Mouse (Mus musculus) MEL (cell line): ENCODE results near the gene Gabarapl2. TPM values are rescaled to one million over a fixed set of nuclear protein-coding genes. Genes with fewer than 3 reads are reported as not detected.

Experiments used
- DNase-seq: peaks from one replicate; pipeline ENCODE4 v3.0.0; 2011; ENCODE audit warnings: low read depth, low spot score
- H3K27ac ChIP-seq: 2 replicates; pipeline ENCODE4 v1.5.1; 2012; ENCODE audit warnings: low read depth, mild to moderate bottlenecking, control low read depth, low read length, moderate library complexity; ENCODE audit not compliant: control insufficient read depth
- H3K27me3 ChIP-seq, 2 experiments: fragments of 150-350 bp in 1 of 2; sonication (generic) in 1 of 2; 2 replicates each; pipeline ENCODE4 v1.6.1; 2012; ENCODE audit warnings: low read length in 2 of 2, mild to moderate bottlenecking in 2 of 2, improper control_type of control experiment in 1 of 2, moderate library complexity in 1 of 2; ENCODE audit not compliant: insufficient read depth in 2 of 2, control insufficient read depth in 1 of 2
- H3K36me3 ChIP-seq, 2 experiments: 2 replicates each; pipeline ENCODE4 v1.6.1; 2012 to 2014; ENCODE audit warnings: low read length in 2 of 2, improper control_type of control experiment in 1 of 2, inconsistent platforms in 1 of 2, mild to moderate bottlenecking in 1 of 2; ENCODE audit not compliant: insufficient read depth in 2 of 2, control insufficient read depth in 1 of 2
- H3K4me1 ChIP-seq, 2 experiments: fragments of 150-350 bp in 1 of 2; sonication (generic) in 1 of 2; 2 replicates each; pipeline ENCODE4 v1.6.1; 2012; ENCODE audit warnings: low read length in 2 of 2, improper control_type of control experiment in 1 of 2, mild to moderate bottlenecking in 1 of 2; ENCODE audit not compliant: insufficient read depth in 2 of 2, control insufficient read depth in 1 of 2
- H3K4me3 ChIP-seq, 2 experiments: fragments of 150-350 bp in 1 of 2; sonication (generic) in 1 of 2; 2 replicates each; pipeline ENCODE4 v1.5.1; 2012; ENCODE audit warnings: low read depth in 2 of 2, low read length in 2 of 2, mild to moderate bottlenecking in 2 of 2, moderate library complexity in 2 of 2, control low read depth in 1 of 2, improper control_type of control experiment in 1 of 2; ENCODE audit not compliant: control insufficient read depth in 1 of 2, insufficient read depth in 1 of 2
- H3K79me2 ChIP-seq: 2 replicates; pipeline ENCODE4 v1.6.1; 2012; ENCODE audit warnings: mild to moderate bottlenecking, low read length, moderate library complexity; ENCODE audit not compliant: control insufficient read depth, poor library complexity, insufficient read depth
- H3K9ac ChIP-seq: 2 replicates; pipeline ENCODE4 v1.6.1; 2012; ENCODE audit warnings: low read depth, mild to moderate bottlenecking, control low read depth, low read length, moderate library complexity; ENCODE audit not compliant: control insufficient read depth, poor library complexity, severe bottlenecking
- H3K9me3 ChIP-seq: fragments of 150-350 bp; sonication (generic); replicated peaks from 2 replicates; pipeline ENCODE4 v1.6.1; 2012; ENCODE audit warnings: mild to moderate bottlenecking, low read length, improper control_type of control experiment, moderate library complexity; ENCODE audit not compliant: insufficient read depth
- ELF1 ChIP-seq: IDR thresholded peaks from 2 replicates; pipeline ENCODE4 v1.6.1; 2014; ENCODE audit warnings: low read depth, mild to moderate bottlenecking, inconsistent platforms, low read length, improper control_type of control experiment, moderate library complexity
- ETS1 ChIP-seq: IDR thresholded peaks from 2 replicates; pipeline ENCODE4 v1.6.1; 2012; ENCODE audit warnings: low read depth, mild to moderate bottlenecking, inconsistent platforms, low read length, improper control_type of control experiment, moderate library complexity
- GABPA ChIP-seq: IDR thresholded peaks from 2 replicates; pipeline ENCODE4 v1.6.1; 2012; ENCODE audit warnings: low read depth, mild to moderate bottlenecking, inconsistent platforms, low read length, improper control_type of control experiment, moderate library complexity
- KAT2A ChIP-seq: conservative IDR thresholded peaks from 2 replicates; pipeline ENCODE4 v1.6.1; 2012; ENCODE audit warnings: low read depth, low read length, improper control_type of control experiment, inconsistent platforms
- MAFK ChIP-seq: IDR thresholded peaks from 2 replicates; pipeline ENCODE4 v1.6.1; 2011; ENCODE audit warnings: low read depth, mild to moderate bottlenecking, low read length, improper control_type of control experiment, borderline replicate concordance
- MAX ChIP-seq: IDR thresholded peaks from 2 replicates; pipeline ENCODE4 v1.6.1; 2011; ENCODE audit warnings: low read length, improper control_type of control experiment
- MEF2A ChIP-seq: IDR thresholded peaks from 2 replicates; pipeline ENCODE4 v1.6.1; 2014; ENCODE audit warnings: low read depth, mild to moderate bottlenecking, inconsistent platforms, low read length, improper control_type of control experiment; ENCODE audit not compliant: poor library complexity, insufficient replicate concordance, severe bottlenecking; ENCODE audit errors: extremely low read depth
- MYB ChIP-seq: IDR thresholded peaks from 2 replicates; pipeline ENCODE4 v1.6.1; 2011; ENCODE audit warnings: mild to moderate bottlenecking, low read depth, low read length, improper control_type of control experiment
- MYC ChIP-seq: IDR thresholded peaks from 2 replicates; pipeline ENCODE4 v1.6.1; 2011; ENCODE audit warnings: low read depth, mild to moderate bottlenecking, low read length, improper control_type of control experiment, moderate library complexity
- NELFE ChIP-seq: IDR thresholded peaks from 2 replicates; pipeline ENCODE4 v1.6.1; 2011; ENCODE audit warnings: low read depth, low read length, improper control_type of control experiment
- NRF1 ChIP-seq: IDR thresholded peaks from 2 replicates; pipeline ENCODE4 v1.6.1; 2014; ENCODE audit warnings: low read depth, mild to moderate bottlenecking, inconsistent platforms, low read length, improper control_type of control experiment, moderate library complexity; ENCODE audit not compliant: poor library complexity, insufficient read depth, severe bottlenecking
- POLR2A ChIP-seq, 2 experiments: IDR thresholded peaks; 2 replicates each; pipeline ENCODE4 v1.6.1; 2011 to 2012; ENCODE audit warnings: low read length in 2 of 2, mild to moderate bottlenecking in 2 of 2, control low read depth in 1 of 2, improper control_type of control experiment in 1 of 2, low read depth in 1 of 2, moderate library complexity in 1 of 2; ENCODE audit not compliant: control insufficient read depth in 1 of 2, insufficient read depth in 1 of 2, poor library complexity in 1 of 2
- POLR2AphosphoS2 ChIP-seq: IDR thresholded peaks from 2 replicates; pipeline ENCODE4 v1.6.1; 2011; ENCODE audit warnings: low read length, improper control_type of control experiment
- POLR2AphosphoS5 ChIP-seq: IDR thresholded peaks from 2 replicates; pipeline ENCODE4 v1.6.1; 2012; ENCODE audit warnings: low read depth, borderline replicate concordance, mild to moderate bottlenecking, inconsistent platforms, low read length, moderate library complexity, mixed read lengths
- RAD21 ChIP-seq: IDR thresholded peaks from 2 replicates; pipeline ENCODE4 v1.6.1; 2011; ENCODE audit warnings: mild to moderate bottlenecking, low read depth, low read length, improper control_type of control experiment
- SMC3 ChIP-seq: IDR thresholded peaks from 2 replicates; pipeline ENCODE4 v1.6.1; 2011; ENCODE audit warnings: low read depth, low read length, improper control_type of control experiment
- TAL1 ChIP-seq: IDR thresholded peaks from 2 replicates; pipeline ENCODE4 v1.6.1; 2012; ENCODE audit warnings: mild to moderate bottlenecking, inconsistent platforms, low read length, moderate library complexity, mixed read lengths
- TCF12 ChIP-seq: IDR thresholded peaks from 2 replicates; pipeline ENCODE4 v1.6.1; 2014; ENCODE audit warnings: low read depth, mild to moderate bottlenecking, inconsistent platforms, low read length, improper control_type of control experiment, moderate library complexity
- UBTF ChIP-seq: IDR thresholded peaks from 2 replicates; pipeline ENCODE4 v1.6.1; 2012; ENCODE audit warnings: low read depth, mild to moderate bottlenecking, inconsistent platforms, low read length, improper control_type of control experiment, moderate library complexity, borderline replicate concordance; ENCODE audit not compliant: insufficient read depth
- ZC3H11A ChIP-seq: IDR thresholded peaks from 2 replicates; pipeline ENCODE4 v1.6.1; 2012; ENCODE audit warnings: low read depth, mild to moderate bottlenecking, inconsistent platforms, low read length, improper control_type of control experiment
- ZKSCAN1 ChIP-seq: IDR thresholded peaks from 2 replicates; pipeline ENCODE4 v1.6.1; 2012; ENCODE audit warnings: low read depth, mild to moderate bottlenecking, inconsistent platforms, low read length, improper control_type of control experiment, moderate library complexity
- ZNF384 ChIP-seq: IDR thresholded peaks from 2 replicates; pipeline ENCODE4 v1.6.1; 2012; ENCODE audit warnings: low read depth, mild to moderate bottlenecking, inconsistent platforms, low read length, improper control_type of control experiment
- polyA plus RNA-seq, 2 experiments: library from polyadenylated mRNA; stranded (reverse) in 1 of 2; unstranded in 1 of 2; fragments of >175 nt in 1 of 2; fragments of >200 nt in 1 of 2; gene quantifications; 2 replicates each; pipeline versions ENCODE4 v1.2.1 to v1.2.4; 2012; ENCODE audit warnings: low replicate concordance in 2 of 2, low read depth in 1 of 2; ENCODE audit not compliant: insufficient read length in 2 of 2, insufficient read depth in 1 of 2, missing spikeins in 1 of 2
- total RNA-seq: library from RNA; depleted of rRNA; stranded (reverse); fragments of 300-350 nt; gene quantifications from 2 replicates; pipeline ENCODE4 v1.2.3, GENCODE M21; 2012; rRNA removed

Gene Gabarapl2
- total and polyA plus RNA-seq, 3 experiments, result 18.4 to 22.5 TPM; not detected in 1

DNA sequence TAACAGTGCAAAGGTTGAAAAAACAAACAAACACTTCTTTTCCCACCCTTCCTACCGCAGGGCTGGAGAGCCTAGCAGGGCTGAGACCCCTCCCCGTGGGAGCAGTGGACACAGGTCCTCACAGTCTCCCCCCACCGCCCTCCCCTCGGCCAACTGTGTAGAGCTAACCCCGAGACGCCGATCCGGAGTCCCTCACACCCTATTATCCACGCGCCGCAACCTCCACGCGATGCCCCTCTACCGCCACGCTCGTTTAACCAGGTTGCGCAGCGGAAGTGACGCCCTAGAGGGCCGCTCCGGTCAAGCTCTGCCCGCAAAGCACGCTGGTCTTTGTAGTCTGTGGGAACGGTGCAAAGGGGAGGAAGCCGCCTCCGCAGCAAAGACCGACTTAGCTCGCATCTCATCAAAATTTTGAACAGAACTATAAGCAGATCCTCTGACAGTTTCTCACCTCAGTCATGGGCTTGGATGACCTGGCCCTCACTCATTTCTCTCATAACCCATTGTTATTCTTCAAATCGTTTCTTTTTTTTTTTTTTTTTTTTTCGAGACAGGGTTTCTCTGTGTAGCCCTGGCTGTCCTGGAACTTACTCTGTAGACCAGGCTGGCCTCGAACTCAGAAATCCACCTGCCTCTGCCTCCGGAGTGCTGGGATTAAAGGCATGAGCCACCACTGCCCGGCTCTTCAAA, 51.7 kb downstream of the Gabarapl2 start, which contains the start of gene Adat1 (continued):
- TF ChIP-seq SMC3 (no peak), TAL1 (no peak), TCF12 (peak; percentile 67; the same call in 1 of the 2 replicates), MYC (peak; percentile 95), KAT2A (peak; percentile 89), MEF2A (no peak), ZKSCAN1 (no peak), POLR2A (IDR thresholded peaks at IDR 0.05; ENCODE audit: control insufficient read depth in 1 of 2, insufficient read depth in 1 of 2, low read depth in 1 of 2, low read length in 2 of 2, poor library complexity in 1 of 2) (peak; percentile 84 to 90), UBTF (no peak), NELFE (peak; percentile 84)
- TF ChIP-seq, all 39 proteins: peak for 14

DNA sequence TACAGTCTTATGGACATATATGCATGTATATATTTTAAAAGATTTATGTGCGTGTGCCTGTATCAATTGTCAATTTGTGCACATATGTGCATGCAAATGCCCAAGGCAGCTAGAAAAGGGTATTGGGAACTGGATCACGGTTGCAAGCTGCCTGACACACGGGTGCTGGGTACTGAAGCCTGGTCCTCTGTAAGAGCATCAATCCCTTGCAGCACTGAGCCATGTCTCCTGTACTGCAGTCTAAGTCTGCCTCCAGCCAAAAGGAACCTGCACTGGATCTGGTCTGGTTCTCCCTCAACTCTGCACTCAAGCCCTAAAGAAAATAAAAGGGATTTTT, 52.2 kb downstream of the Gabarapl2 start:
- H3K4me3 ChIP-seq, result no peak overlapping the region
- H3K79me2 ChIP-seq, result peaks cover 8% of the 10 kb centered on the region
- TF ChIP-seq NRF1 (no peak), NELFE (no peak), GABPA (no peak), MEF2A (no peak), POLR2AphosphoS5 (no peak), ZC3H11A (no peak), MYB (no peak), ETS1 (no peak), UBTF (no peak), RAD21 (no peak), TAL1 (no peak), POLR2AphosphoS2 (no peak), ZNF384 (no peak), MAX (no peak), MAFK (no peak), ELF1 (no peak)
- 0 out of 4 replicates have a peak, but pooled peaks cover 2 to 4% of the 10 kb centered on the region in 2 experiments for H3K4me1 ChIP-seq
- peaks cover 5 to 9% of the 10 kb centered on the region in 2 experiments for H3K36me3 ChIP-seq
- H3K27me3 ChIP-seq, result no peaks in the 10 kb centered on the region
- DNase-seq, result peak; percentile 23
- no peaks in the 10 kb centered on the region for H3K9me3 ChIP-seq
- H3K9ac ChIP-seq, result no peak overlapping the region
- H3K27ac ChIP-seq, result no peak overlapping the region

Other genes with a start within 250 kb of the Gabarapl2 start
- not detected in 2 replicates for gene Ctrb1, start 249.7 kb upstream of the Gabarapl2 start, total RNA-seq
- not detected for gene Ctrb1, start 249.7 kb upstream of the Gabarapl2 start, polyA plus RNA-seq
- gene Bcar1, start 196.9 kb upstream of the Gabarapl2 start, total RNA-seq, result 6.5 and 7.5 TPM in 2 replicates
- gene Bcar1, start 196.9 kb upstream of the Gabarapl2 start, polyA plus RNA-seq, result 10 to 100 TPM in 1 of 2 experiments, not detected in 1; 17.4 TPM
- 168 and 185 TPM in 2 replicates for gene Cfdp1, start 86.4 kb upstream of the Gabarapl2 start, total RNA-seq
- gene Cfdp1, start 86.4 kb upstream of the Gabarapl2 start, polyA plus RNA-seq, result 100 to 1,000 TPM in 1 of 2 experiments, not detected in 1; 214 TPM
- 2.8 and 2.9 TPM in 2 replicates for gene Tmem170, start 64.0 kb upstream of the Gabarapl2 start, total RNA-seq
- 1 to 10 TPM in 1 of 2 experiments, not detected in 1; 4.6 TPM for gene Tmem170, start 64.0 kb upstream of the Gabarapl2 start, polyA plus RNA-seq
- not detected in 2 replicates for gene Chst5, start 30.3 kb upstream of the Gabarapl2 start, total RNA-seq
- gene Chst5, start 30.3 kb upstream of the Gabarapl2 start, polyA plus RNA-seq, result not detected
- gene Tmem231, start 6.8 kb upstream of the Gabarapl2 start, total RNA-seq, result 0.85 and 0.95 TPM in 2 replicates
- gene Tmem231, start 6.8 kb upstream of the Gabarapl2 start, polyA plus RNA-seq, result 1 to 10 TPM in 1 of 2 experiments, not detected in 1; 2.5 TPM
- 6.4 and 8.3 TPM in 2 replicates for gene Adat1, start 51.6 kb downstream of the Gabarapl2 start, total RNA-seq
- gene Adat1, start 51.6 kb downstream of the Gabarapl2 start, polyA plus RNA-seq, result 1 to 10 TPM in 1 of 2 experiments, not detected in 1; 9.3 TPM
- 295 and 302 TPM in 2 replicates for gene Kars, start 70.6 kb downstream of the Gabarapl2 start, total RNA-seq
- 100 to 1,000 TPM; 355 to 642 TPM for gene Kars, start 70.6 kb downstream of the Gabarapl2 start, polyA plus RNA-seq
- 10.9 and 12.5 TPM in 2 replicates for gene Terf2ip, start 70.7 kb downstream of the Gabarapl2 start, total RNA-seq
- 10 to 100 TPM in 1 of 2 experiments, not detected in 1; 15.1 TPM for gene Terf2ip, start 70.7 kb downstream of the Gabarapl2 start, polyA plus RNA-seq
- gene Gm6793, start 74.3 kb downstream of the Gabarapl2 start, total RNA-seq, result 0.10 and 0.19 TPM in 2 replicates
- under 1 TPM in 1 of 2 experiments, not detected in 1; 0.46 TPM for gene Gm6793, start 74.3 kb downstream of the Gabarapl2 start, polyA plus RNA-seq